Mouse (Mus musculus) limb, embryonic 12.5 days (tissue): ENCODE results near the gene Gm9508. TPM values are rescaled to one million over a fixed set of nuclear protein-coding genes. Genes with fewer than 3 reads are reported as not detected.
"Not testable (repeated sequence)": the region's sequence is repeated elsewhere in the genome, so short reads cannot be mapped to it uniquely, and the experiment has no call there.

Experiments
- ATAC-seq: fragments of 200-750 bp; cut with Nextera tagmentation; 2 replicates; pipeline ENCODE4 v1.8.0; 2017; ENCODE audit warnings: low read depth, moderate TSS enrichment; ENCODE audit not compliant: insufficient number of reproducible peaks, insufficient read depth, low FRiP score, low TSS enrichment
- H3K27ac ChIP-seq: fragments of 300-500 bp; sonication (generic); 2 replicates; pipeline ENCODE4 v1.5.1; 2016; ENCODE audit warnings: mild to moderate bottlenecking, moderate library complexity
- H3K27me3 ChIP-seq: fragments of 300-500 bp; sonication (generic); 2 replicates; pipeline ENCODE4 v1.6.1; 2016; ENCODE audit warnings: mild to moderate bottlenecking, moderate library complexity
- H3K36me3 ChIP-seq: fragments of 300-500 bp; sonication (generic); 2 replicates; pipeline ENCODE4 v1.6.1; 2016; ENCODE audit warnings: mild to moderate bottlenecking, moderate library complexity
- H3K4me1 ChIP-seq: fragments of 300-500 bp; sonication (generic); replicated peaks from 2 replicates; pipeline ENCODE4 v1.6.1; 2016
- H3K4me2 ChIP-seq: fragments of 300-500 bp; sonication (generic); 2 replicates; pipeline ENCODE4 v1.6.1; 2016; ENCODE audit warnings: mild to moderate bottlenecking, moderate library complexity
- H3K4me3 ChIP-seq: fragments of 300-500 bp; sonication (generic); replicated peaks from 2 replicates; pipeline ENCODE4 v1.5.1; 2016; ENCODE audit warnings: mild to moderate bottlenecking
- H3K9ac ChIP-seq: fragments of 300-500 bp; sonication (generic); replicated peaks from 2 replicates; pipeline ENCODE4 v1.6.1; 2016; ENCODE audit warnings: mild to moderate bottlenecking, moderate library complexity
- H3K9me3 ChIP-seq: fragments of 300-500 bp; sonication (generic); 2 replicates; pipeline ENCODE4 v1.6.1; 2016; ENCODE audit warnings: mild to moderate bottlenecking, moderate library complexity
- WGBS: fragments of 180-500 bp; shearing (Covaris S2); methylation state at CpG from one replicate; pipeline ENCODE4 v1.1.7; 2016; 5-methylcytosine and 5-hydroxymethylcytosine counted together
- polyA plus RNA-seq: library from polyadenylated mRNA; unstranded; fragments of >200 nt; fragmentation: Nextera tagmentation; extraction: Ambion mirVana; gene quantifications from 2 replicates; pipeline ENCODE4 v1.2.1, GENCODE M21; 2016

Gene Gm9508
- not detected in 2 replicates for polyA plus RNA-seq

- no peak within 1 kb of the TSS for H3K27ac ChIP-seq
- WGBS, result 44% methylated on average over 4 of the region's 4 CpGs
- no peaks in the 10 kb centered on the region for H3K36me3 ChIP-seq
- no peak within 1 kb of the TSS for H3K4me2 ChIP-seq
- H3K9ac ChIP-seq, result no peak within 1 kb of the TSS
- H3K9me3 ChIP-seq, result no peaks in the 10 kb centered on the region
- H3K27me3 ChIP-seq, result no peaks in the 10 kb centered on the region
- no peak within 1 kb of the TSS for H3K4me3 ChIP-seq
- H3K4me1 ChIP-seq, result peaks cover 21% of the 10 kb centered on the region
- no peak for ATAC-seq
Measured at GRCm38 (mm10) chr10:77697133-77697532, at the start of gene Gm9508. Gm9508 (minus strand) TSS chr10:77697233.

GRCm38 (mm10) chr10:77741924-77742688, 45.1 kb upstream of the Gm9508 start, which contains the start of gene Gm18596:
Gm18596 (minus strand) TSS chr10:77742638.
- 0 out of 2 replicates have a peak within 1 kb of the TSS, but pooled peaks have one; percentile 62 for H3K27ac ChIP-seq
- H3K4me1 ChIP-seq, result peaks cover 27% of the 10 kb centered on the region
- H3K27me3 ChIP-seq, ATAC-seq, H3K4me3 ChIP-seq, H3K4me2 ChIP-seq, H3K36me3 ChIP-seq, H3K9me3 ChIP-seq, H3K9ac ChIP-seq: not testable (repeated sequence)
- WGBS, result 49% methylated on average over 4 of the region's 5 CpGs

- H3K9ac ChIP-seq, result no peak overlapping the region
Measured at GRCm38 (mm10) chr10:77738929-77739328, 41.9 kb upstream of the Gm9508 start.

GRCm38 (mm10) chr10:77735928-77736327, 38.9 kb upstream of the Gm9508 start:
- Histone ChIP-seq H3K9me3 (peaks cover 19% of the 10 kb centered on the region), H3K4me2 (no peak overlapping the region), H3K4me3 (no peak overlapping the region), H3K4me1 (peaks cover 12% of the 10 kb centered on the region), H3K9ac (no peak overlapping the region), H3K36me3 (no peaks in the 10 kb centered on the region), H3K27me3 (no peaks in the 10 kb centered on the region), H3K27ac (no peak overlapping the region)
- WGBS, result 86% methylated on average over 1 of the region's 1 CpGs
- ATAC-seq, result no peak

More at GRCm38 (mm10) chr10:77738929-77739328, 41.9 kb upstream of the Gm9508 start:
- H3K27me3 ChIP-seq, result no peaks in the 10 kb centered on the region
- H3K4me3 ChIP-seq, result no peak overlapping the region
- no peak overlapping the region for H3K27ac ChIP-seq
- no peak for ATAC-seq
- peaks cover 17% of the 10 kb centered on the region for H3K9me3 ChIP-seq
- 83% methylated on average over 4 of the region's 4 CpGs for WGBS
- H3K36me3 ChIP-seq, result no peaks in the 10 kb centered on the region
- H3K4me1 ChIP-seq, result peaks cover 29% of the 10 kb centered on the region
- no peak overlapping the region for H3K4me2 ChIP-seq

- Histone ChIP-seq H3K4me3 (no peak overlapping the region), H3K9me3 (peaks cover 5% of the 10 kb centered on the region; the same call in 1 of the 2 replicates), H3K36me3 (no peaks in the 10 kb centered on the region), H3K9ac (no peak overlapping the region), H3K4me2 (no peak overlapping the region), H3K27me3 (no peaks in the 10 kb centered on the region), H3K4me1 (no peaks in the 10 kb centered on the region), H3K27ac (no peak overlapping the region)
- no peak for ATAC-seq
- WGBS, result 55% methylated on average over 4 of the region's 4 CpGs
Measured at GRCm38 (mm10) chr10:77729241-77729640, 32.2 kb upstream of the Gm9508 start.

- no peaks in the 10 kb centered on the region for H3K27me3 ChIP-seq
- ATAC-seq, result no peak
- H3K4me3 ChIP-seq, result no peak overlapping the region
- 61% methylated on average over 4 of the region's 4 CpGs for WGBS
- no peaks in the 10 kb centered on the region for H3K36me3 ChIP-seq
- no peaks in the 10 kb centered on the region for H3K4me1 ChIP-seq
- no peak overlapping the region for H3K27ac ChIP-seq
- H3K9ac ChIP-seq, result no peak overlapping the region
- no peak overlapping the region for H3K4me2 ChIP-seq
- no peaks in the 10 kb centered on the region for H3K9me3 ChIP-seq
Measured at GRCm38 (mm10) chr10:77728280-77728679, 31.2 kb upstream of the Gm9508 start.

GRCm38 (mm10) chr10:77726186-77726585, 29.2 kb upstream of the Gm9508 start, which contains the start of gene Gm10100:
Gm10100 (plus strand) TSS chr10:77726486.
- H3K4me1 ChIP-seq, result no peaks in the 10 kb centered on the region
- H3K36me3 ChIP-seq, result no peaks in the 10 kb centered on the region
- H3K27ac ChIP-seq, result no peak within 1 kb of the TSS
- no peak within 1 kb of the TSS for H3K4me3 ChIP-seq
- no peak for ATAC-seq
- no peaks in the 10 kb centered on the region for H3K27me3 ChIP-seq
- no peak within 1 kb of the TSS for H3K9ac ChIP-seq
- H3K9me3 ChIP-seq, result no peaks in the 10 kb centered on the region
- no peak within 1 kb of the TSS for H3K4me2 ChIP-seq
- WGBS, result 21% methylated on average over 3 of the region's 3 CpGs

- Histone ChIP-seq H3K36me3 (no peaks in the 10 kb centered on the region), H3K4me2 (no peak overlapping the region), H3K4me3 (no peak overlapping the region), H3K9ac (no peak overlapping the region), H3K4me1 (no peaks in the 10 kb centered on the region), H3K9me3 (peaks cover 6% of the 10 kb centered on the region; the same call in 1 of the 2 replicates), H3K27me3 (no peaks in the 10 kb centered on the region), H3K27ac (no peak overlapping the region)
- 84% methylated on average over 8 of the region's 8 CpGs for WGBS
- no peak for ATAC-seq
Measured at GRCm38 (mm10) chr10:77724855-77725254, 27.8 kb upstream of the Gm9508 start.

GRCm38 (mm10) chr10:77720299-77720698, 23.3 kb upstream of the Gm9508 start, which contains the start of gene Krtap12-1:
Krtap12-1 (plus strand) TSS chr10:77720599.
- not testable (repeated sequence) for H3K4me2 ChIP-seq, ATAC-seq, H3K4me3 ChIP-seq, H3K9ac ChIP-seq, H3K27ac ChIP-seq, H3K4me1 ChIP-seq, H3K9me3 ChIP-seq, H3K27me3 ChIP-seq, H3K36me3 ChIP-seq
- 83% methylated on average over 1 of the region's 1 CpGs for WGBS

GRCm38 (mm10) chr10:77715507-77715906, 18.5 kb upstream of the Gm9508 start, which contains the start of gene Gm10142:
Gm10142 (plus strand) TSS chr10:77715807.
- WGBS, result 85% methylated on average over 1 of the region's 1 CpGs
- Histone ChIP-seq H3K27ac (no peak within 1 kb of the TSS), H3K27me3 (no peaks in the 10 kb centered on the region), H3K36me3 (no peaks in the 10 kb centered on the region), H3K9me3 (peaks cover 14% of the 10 kb centered on the region), H3K4me1 (no peaks in the 10 kb centered on the region), H3K4me3 (no peak within 1 kb of the TSS), H3K9ac (no peak within 1 kb of the TSS), H3K4me2 (no peak within 1 kb of the TSS)
- ATAC-seq, result no peak

- Histone ChIP-seq H3K9me3 (peaks cover 11% of the 10 kb centered on the region; the same call in 1 of the 2 replicates), H3K4me1 (no peaks in the 10 kb centered on the region), H3K9ac (no peak overlapping the region), H3K4me2 (no peak overlapping the region), H3K4me3 (no peak overlapping the region), H3K36me3 (no peaks in the 10 kb centered on the region), H3K27me3 (no peaks in the 10 kb centered on the region), H3K27ac (no peak overlapping the region)
- 57% methylated on average over 4 of the region's 4 CpGs for WGBS
- ATAC-seq, result no peak
Measured at GRCm38 (mm10) chr10:77713734-77714133, 16.7 kb upstream of the Gm9508 start.
